Mouse (Mus musculus): Measurements from ENCODE around the gene Slc7a6os.

DNA sequence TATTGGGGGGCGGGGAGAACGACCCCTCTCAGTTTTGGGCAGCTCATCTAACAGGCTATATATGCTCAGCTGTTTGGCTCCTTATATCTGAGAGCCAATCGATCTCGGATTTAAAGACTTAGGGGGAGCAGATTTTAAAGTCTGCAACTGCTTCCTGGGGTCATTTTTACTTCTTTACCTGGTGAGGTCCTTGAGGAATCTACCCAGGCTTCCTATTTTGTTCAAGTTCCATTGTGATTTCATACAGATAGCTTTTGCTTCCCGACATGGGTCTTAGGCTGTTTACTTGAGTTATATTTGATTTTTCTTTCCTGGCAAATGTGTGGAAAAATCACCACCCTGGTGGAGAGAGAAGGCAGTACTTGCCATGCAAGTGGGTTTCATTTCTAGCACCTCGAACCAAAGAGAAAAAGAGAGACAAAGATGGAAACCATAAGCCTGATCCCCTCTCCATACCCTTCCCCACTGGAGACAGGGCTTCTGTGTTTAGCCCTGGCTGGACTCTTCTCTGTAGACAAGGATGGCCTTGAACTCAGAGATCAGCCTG, 40.7 kb downstream of the Slc7a6os start:
- no peak for TF ChIP-seq GATA1 (IDR thresholded peaks at IDR 0.05; ENCODE audit: low read length)
- no peak for TF ChIP-seq TAL1 (IDR thresholded peaks at IDR 0.05; ENCODE audit: low read length)

All from erythroblast, embryonic 14.5 days (primary cell).